Mouse (Mus musculus) CH12.LX (cell line): Measurements from ENCODE around the gene Scarb2.

Source experiments
- CHD2 ChIP-seq: IDR thresholded peaks from 2 replicates; pipeline ENCODE4 v1.6.1; 2011; ENCODE audit warnings: low read length, improper control_type of control experiment
- CTCF ChIP-seq, 2 experiments: IDR thresholded peaks in 1 of 2; conservative IDR thresholded peaks in 1 of 2; 2 replicates each; pipeline ENCODE4 v1.5.1; 2011 to 2012; ENCODE audit warnings: low read depth in 2 of 2, low read length in 2 of 2, improper control_type of control experiment in 1 of 2, inconsistent platforms in 1 of 2, mild to moderate bottlenecking in 1 of 2, moderate library complexity in 1 of 2
- GABPA ChIP-seq: IDR thresholded peaks from 2 replicates; pipeline ENCODE4 v1.6.1; 2012; ENCODE audit warnings: low read depth, low read length, improper control_type of control experiment, inconsistent platforms; ENCODE audit not compliant: insufficient replicate concordance
- JUN ChIP-seq: IDR thresholded peaks from 2 replicates; pipeline ENCODE4 v1.6.1; 2011; ENCODE audit warnings: low read depth, mild to moderate bottlenecking, low read length, improper control_type of control experiment, moderate library complexity; ENCODE audit not compliant: insufficient read depth
- JUND ChIP-seq: conservative IDR thresholded peaks from 2 replicates; pipeline ENCODE4 v1.6.1; 2011; ENCODE audit warnings: low read depth, low read length, improper control_type of control experiment
- MAFK ChIP-seq: IDR thresholded peaks from 2 replicates; pipeline ENCODE4 v1.6.1; 2011; ENCODE audit warnings: low read length, improper control_type of control experiment; ENCODE audit not compliant: insufficient replicate concordance
- MAX ChIP-seq: IDR thresholded peaks from 2 replicates; pipeline ENCODE4 v1.6.1; 2011; ENCODE audit warnings: low read length, improper control_type of control experiment
- MYC ChIP-seq: IDR thresholded peaks from 2 replicates; pipeline ENCODE4 v1.6.1; 2011; ENCODE audit warnings: low read depth, mild to moderate bottlenecking, improper control_type of control experiment, low read length
- NRF1 ChIP-seq: IDR thresholded peaks from 2 replicates; pipeline ENCODE4 v1.6.1; 2014; ENCODE audit warnings: low read depth, mild to moderate bottlenecking, inconsistent platforms, low read length, improper control_type of control experiment, moderate library complexity
- POLR2A ChIP-seq: IDR thresholded peaks from 2 replicates; pipeline ENCODE4 v1.6.1; 2011; ENCODE audit warnings: low read depth, mild to moderate bottlenecking, improper control_type of control experiment, low read length
- RAD21 ChIP-seq: IDR thresholded peaks from 2 replicates; pipeline ENCODE4 v1.6.1; 2011; ENCODE audit warnings: low read depth, mild to moderate bottlenecking, low read length, improper control_type of control experiment, moderate library complexity
- ZMIZ1 ChIP-seq: IDR thresholded peaks from 2 replicates; pipeline ENCODE4 v1.6.1; 2012; ENCODE audit warnings: low read depth, mild to moderate bottlenecking, inconsistent platforms, low read length, improper control_type of control experiment

- no peak for TF ChIP-seq CTCF (conservative IDR thresholded peaks at IDR 0.05 in 1 of 2, IDR thresholded peaks at IDR 0.05 in 1 of 2; ENCODE audit: low read depth in 2 of 2, low read length in 2 of 2)
- TF ChIP-seq CHD2 = no peak
- no peak for TF ChIP-seq GABPA
- no peak for TF ChIP-seq POLR2A
- no peak for TF ChIP-seq ZMIZ1
- TF ChIP-seq MAX = no peak
- TF ChIP-seq RAD21 = no peak
- TF ChIP-seq JUND = no peak
- TF ChIP-seq NRF1 = no peak
- no peak for TF ChIP-seq MYC
- no peak for TF ChIP-seq MAFK
- no peak for TF ChIP-seq JUN
Measured at GRCm38 (mm10) chr5:92506733-92507132, at the start of gene Scarb2.
